Mouse (Mus musculus) spleen, postnatal 10 days (tissue): Measurements from ENCODE around the gene Bbs9.

Experiments used
- DNase-seq, 2 experiments: peaks; one replicate each; pipeline ENCODE4 v3.0.0; 2021 to 2022; ENCODE audit warnings: low spot score in 2 of 2

Bbs9 gene

GRCm38 (mm10) chr9:22532810-22533447 lies 57.4 kb downstream of the Bbs9 start:
- DNase-seq = peak in 1 of 2 experiments; percentile 21

- no peak for DNase-seq
These were observed 62.4 kb downstream of the Bbs9 start for GRCm38 (mm10) chr9:22537767-22538373.

GRCm38 (mm10) chr9:22539546-22539945 lies 64.0 kb downstream of the Bbs9 start:
- no peak for DNase-seq

GRCm38 (mm10) chr9:22541130-22541529 lies 65.6 kb downstream of the Bbs9 start:
- no peak for DNase-seq

- DNase-seq = no peak
These were observed 68.0 kb downstream of the Bbs9 start for GRCm38 (mm10) chr9:22543467-22543866.

GRCm38 (mm10) chr9:22544349-22545341 lies 69.1 kb downstream of the Bbs9 start:
- no peak for DNase-seq

GRCm38 (mm10) chr9:22551273-22551672 lies 75.8 kb downstream of the Bbs9 start:
- DNase-seq = no peak

GRCm38 (mm10) chr9:22556076-22556475 lies 80.6 kb downstream of the Bbs9 start:
- DNase-seq = no peak

GRCm38 (mm10) chr9:22557467-22557866 lies 82.0 kb downstream of the Bbs9 start:
- peak; percentile 35 to 76 for DNase-seq

GRCm38 (mm10) chr9:22563612-22564347 lies 88.3 kb downstream of the Bbs9 start:
- no peak for DNase-seq

- no peak for DNase-seq
These were observed 92.2 kb downstream of the Bbs9 start for GRCm38 (mm10) chr9:22567726-22568125.

- DNase-seq = no peak
These were observed 101.1 kb downstream of the Bbs9 start for GRCm38 (mm10) chr9:22576426-22577139.

- no peak for DNase-seq
These were observed 102.8 kb downstream of the Bbs9 start for GRCm38 (mm10) chr9:22578266-22578665.

GRCm38 (mm10) chr9:22584221-22584620 lies 108.7 kb downstream of the Bbs9 start:
- no peak for DNase-seq

- DNase-seq = no peak
These were observed 117.5 kb downstream of the Bbs9 start for GRCm38 (mm10) chr9:22593032-22593431.

GRCm38 (mm10) chr9:22596650-22597049 lies 121.1 kb downstream of the Bbs9 start:
- no peak for DNase-seq

GRCm38 (mm10) chr9:22613271-22613824 lies 137.8 kb downstream of the Bbs9 start:
- DNase-seq = no peak

GRCm38 (mm10) chr9:22619245-22619644 lies 143.7 kb downstream of the Bbs9 start:
- DNase-seq = no peak

- peak; percentile 17 to 63 for DNase-seq
These were observed 149.5 kb downstream of the Bbs9 start for GRCm38 (mm10) chr9:22624966-22625365.

GRCm38 (mm10) chr9:22626014-22626413 lies 150.5 kb downstream of the Bbs9 start:
- no peak for DNase-seq

GRCm38 (mm10) chr9:22627912-22628311 lies 152.4 kb downstream of the Bbs9 start:
- no peak for DNase-seq
